Comparison of ENCODE assay signal across 8 mouse cellular contexts in the genomic region with DNA sequence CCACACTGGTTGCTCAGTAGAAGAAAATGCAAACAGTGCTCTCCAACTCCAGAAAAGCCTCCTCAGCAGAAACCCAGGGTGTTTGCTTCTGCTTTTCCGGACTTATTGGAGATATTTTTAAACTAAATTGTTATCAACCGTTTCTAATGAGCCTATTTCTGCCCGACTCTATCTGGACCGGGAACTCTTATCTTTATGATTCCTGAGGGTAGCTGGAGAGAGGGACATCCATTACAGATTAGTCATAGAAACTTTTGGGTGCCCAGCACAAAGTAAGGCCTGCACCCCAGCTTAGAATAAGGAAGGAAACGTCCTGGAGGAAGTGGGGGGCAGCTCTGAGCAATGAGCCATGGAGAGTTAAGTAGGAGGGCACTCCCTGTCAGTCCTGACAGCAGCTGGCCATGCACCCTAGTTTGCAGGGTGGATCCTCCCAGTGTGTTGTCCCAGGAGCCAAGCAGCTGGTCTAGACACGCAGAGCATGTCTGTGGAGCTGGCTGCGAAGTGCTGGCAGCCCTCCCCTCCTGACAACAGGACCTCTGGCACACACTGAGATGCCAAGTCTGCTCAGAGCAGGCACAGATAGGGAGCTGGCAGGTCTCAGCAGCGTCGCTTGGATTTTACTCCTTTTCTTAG. TPM values are rescaled to one million over a fixed set of nuclear protein-coding genes. Genes with fewer than 3 reads are reported as not detected.
DNase-seq lines count a peak whose midpoint lies in the region; ATAC-seq lines count a peak whose summit lies in the region.

No protein-coding gene starts in this region.

- 36% methylated on average over 9 of the region's 9 CpGs for WGBS in heart, embryonic 11.5 days (ENCODE audit: insufficient replicate concordance)
- whole genome bisulfite sequencing in lung, embryonic 16.5 days, result 22% methylated on average over 9 of the region's 9 CpGs

- peak; percentile 32 to 53 for DNase-seq in frontal cortex, postnatal 10 days (ENCODE audit: low spot score in 2 of 2)
- DNase-seq in frontal cortex, postnatal 36 days (ENCODE audit: low spot score in 2 of 2), result no peak
- DNase-seq in right cerebral cortex, postnatal 10 days (ENCODE audit: low spot score in 2 of 2), result peak; percentile 69 to 78
- no peak for DNase-seq in right cerebral cortex, adult 18-20 months
- DNase-seq in embryo, embryonic 9.5 days (ENCODE audit: extremely low spot score), result no peak
- no peak for DNase-seq in thymus, postnatal 4 days

- H3K36me3 ChIP-seq in heart, embryonic 11.5 days (ENCODE audit: control insufficient read depth, insufficient read depth, low read length), result no peaks in the 10 kb centered on the region
- no peaks in the 10 kb centered on the region for H3K36me3 ChIP-seq in lung, embryonic 16.5 days (ENCODE audit: control insufficient read depth, insufficient read depth, low read length)

- H3K4me1 ChIP-seq in heart, embryonic 11.5 days (ENCODE audit: control insufficient read depth, insufficient read depth, low read length), result peaks cover 33% of the 10 kb centered on the region
- H3K4me1 ChIP-seq in lung, embryonic 16.5 days (replicated peaks; ENCODE audit: control insufficient read depth, insufficient read depth, low read length), result peaks cover 45% of the 10 kb centered on the region

- no peak overlapping the region for H3K27ac ChIP-seq in heart, embryonic 11.5 days (ENCODE audit: low read depth, low read length)
- H3K27ac ChIP-seq in lung, embryonic 16.5 days (ENCODE audit: low read length), result peak overlapping the region; percentile 70

- no peak overlapping the region for H3K4me3 ChIP-seq in heart, embryonic 11.5 days (ENCODE audit: low read depth, low read length)
- H3K4me3 ChIP-seq in lung, embryonic 16.5 days (ENCODE audit: low read length), result no peak overlapping the region

- H3K4me2 ChIP-seq in heart, embryonic 11.5 days, result peak overlapping the region; percentile 27
- H3K4me2 ChIP-seq in lung, embryonic 16.5 days (ENCODE audit: low read depth, low read length), result 0 out of 2 replicates have a peak overlapping the region, but pooled peaks have one; percentile 99

- H3K9me3 ChIP-seq in heart, embryonic 11.5 days (replicated peaks; ENCODE audit: control insufficient read depth, low read length), result no peaks in the 10 kb centered on the region
- no peaks in the 10 kb centered on the region for H3K9me3 ChIP-seq in lung, embryonic 16.5 days (ENCODE audit: control insufficient read depth, low read length)

- no peak for ATAC-seq in heart, embryonic 11.5 days (replicated peaks; ENCODE audit: insufficient number of reproducible peaks, low FRiP score, low TSS enrichment)
- peak; percentile 48 for ATAC-seq in lung, embryonic 16.5 days (ENCODE audit: low read depth)

- H3K9ac ChIP-seq in heart, embryonic 11.5 days (ENCODE audit: low read depth, low read length), result no peak overlapping the region
- peak overlapping the region; percentile 21; the same call in 1 of the 2 replicates for H3K9ac ChIP-seq in lung, embryonic 16.5 days (ENCODE audit: low read length)

- H3K27me3 ChIP-seq in heart, embryonic 11.5 days (ENCODE audit: control insufficient read depth, insufficient read depth, low read length), result peaks cover 9% of the 10 kb centered on the region
- H3K27me3 ChIP-seq in lung, embryonic 16.5 days (ENCODE audit: control insufficient read depth, insufficient read depth, low read depth, low read length), result no peaks in the 10 kb centered on the region

RNA-seq across cellular contexts. Expression of a gene that starts 4.2 kb away (rescaled TPM):
- 65.0 and 94.5 TPM in 2 replicates for polyA plus RNA-seq in heart, embryonic 11.5 days (2014; fragmentation: Nextera tagmentation; extraction: Ambion mirVana)
- polyA plus RNA-seq in lung, embryonic 16.5 days (2015; fragmentation: Nextera tagmentation; extraction: Ambion mirVana), result 175 and 183 TPM in 2 replicates

Comparison
In these comparisons a context has a peak if more than half of its experiments do, and no peak if none do; other contexts are left out.
1. DNase-seq: peak in frontal cortex, postnatal 10 days (2 of 2) and right cerebral cortex, postnatal 10 days (2 of 2); none in frontal cortex, postnatal 36 days (0 of 2), right cerebral cortex, adult 18-20 months (single experiment), embryo, embryonic 9.5 days (single experiment) and thymus, postnatal 4 days (single experiment).